ENCODE assay signal across 11 mouse cellular contexts in genomic region chr1:187836876-187837275, GRCm38 (mm10).
DNase-seq lines count a peak whose midpoint lies in the region; ATAC-seq and TF ChIP-seq lines count a peak whose summit lies in the region.
"Had no signal": no experiment of that assay in that cellular context is flagged by ENCODE, and none has a peak within 500 bp of the region (broad histone marks: within the 10 kb centered on the region; RNA-seq: fewer than 3 reads in every experiment).

No protein-coding gene starts in this region.

- no peaks in the 10 kb centered on the region for H3K36me3 ChIP-seq in lung, embryonic 14.5 days (ENCODE audit: insufficient read depth)
- no peaks in the 10 kb centered on the region for H3K36me3 ChIP-seq in heart, embryonic 14.5 days (ENCODE audit: control insufficient read depth, insufficient read depth, low read length)
- H3K36me3 ChIP-seq: neural tube, embryonic 12.5 days had no signal

- H3K4me2 ChIP-seq in lung, embryonic 14.5 days, result no peak overlapping the region
- H3K4me2 ChIP-seq in heart, embryonic 14.5 days (ENCODE audit: low read length), result peak overlapping the region; percentile 47
- H3K4me2 ChIP-seq: neural tube, embryonic 12.5 days had no signal

- no peak overlapping the region for H3K4me3 ChIP-seq in lung, embryonic 14.5 days (ENCODE audit: low read depth, low read length)
- no peak overlapping the region for H3K4me3 ChIP-seq in heart, embryonic 14.5 days (ENCODE audit: control insufficient read depth in 1 of 2, insufficient read depth in 1 of 2, low read depth in 1 of 2, low read length in 2 of 2)
- H3K4me3 ChIP-seq: neural tube, embryonic 12.5 days had no signal

- TF ChIP-seq CTCF in lung, embryonic 14.5 days (IDR thresholded peaks at IDR 0.05; ENCODE audit: low read depth), result no peak

- H3K27me3 ChIP-seq in lung, embryonic 14.5 days (ENCODE audit: insufficient read depth, low read length), result no peaks in the 10 kb centered on the region
- H3K27me3 ChIP-seq in heart, embryonic 14.5 days (ENCODE audit: control insufficient read depth, insufficient read depth, low read length), result no peaks in the 10 kb centered on the region
- H3K27me3 ChIP-seq: neural tube, embryonic 12.5 days had no signal

- H3K4me1 ChIP-seq in lung, embryonic 14.5 days (ENCODE audit: insufficient read depth), result no peaks in the 10 kb centered on the region
- H3K4me1 ChIP-seq in heart, embryonic 14.5 days (ENCODE audit: control insufficient read depth in 2 of 2, insufficient read depth in 2 of 2, low read length in 2 of 2), result peaks cover 11 to 27% of the 10 kb centered on the region in 2 experiments
- H3K4me1 ChIP-seq: neural tube, embryonic 12.5 days had no signal

- H3K9ac ChIP-seq in lung, embryonic 14.5 days, result no peak overlapping the region
- H3K9ac ChIP-seq in heart, embryonic 14.5 days (ENCODE audit: low read length), result peak overlapping the region; percentile 67; the same call in 1 of the 2 replicates
- H3K9ac ChIP-seq: neural tube, embryonic 12.5 days had no signal

- 35% methylated on average over 7 of the region's 7 CpGs for WGBS in lung, embryonic 14.5 days
- WGBS in heart, embryonic 14.5 days, result 1% methylated on average over 7 of the region's 7 CpGs

- ATAC-seq in lung, embryonic 14.5 days (ENCODE audit: insufficient read depth), result no peak
- peak; percentile 86 for ATAC-seq in heart, embryonic 14.5 days (ENCODE audit: insufficient number of reproducible peaks, insufficient read depth, low FRiP score, low read depth)
- no peak for ATAC-seq in activated CD4-positive, CD25-positive, alpha-beta regulatory T cell, adult 4 months

- intact Hi-C loops in gastrocnemius, postnatal 14 days (cut with DNase I; ENCODE audit: low total_unique reads), result no loop called here

- H3K27ac ChIP-seq in lung, embryonic 14.5 days (ENCODE audit: low read depth), result no peak overlapping the region
- H3K27ac ChIP-seq in heart, embryonic 14.5 days (replicated peaks in 1 of 2; ENCODE audit: control insufficient read depth in 1 of 2, insufficient read depth in 1 of 2, low read depth in 2 of 2, low read length in 2 of 2), result peak overlapping the region; percentile 98 to 99
- H3K27ac ChIP-seq: neural tube, embryonic 12.5 days had no signal

- H3K9me3 ChIP-seq in lung, embryonic 14.5 days (ENCODE audit: low read depth, low read length), result no peaks in the 10 kb centered on the region; the same call in 1 of the 2 replicates
- peaks cover 3% of the 10 kb centered on the region; the same call in 1 of the 2 replicates for H3K9me3 ChIP-seq in heart, embryonic 14.5 days (ENCODE audit: control insufficient read depth, low read length)
- H3K9me3 ChIP-seq: neural tube, embryonic 12.5 days had no signal

- DNase-seq in lung, embryonic 14.5 days, result peak; percentile 19
- no peak for DNase-seq in lung, postnatal 10 days
- peak; percentile 10 for DNase-seq in gastrocnemius, postnatal 14 days
- DNase-seq in retina, embryonic 14.5 days (ENCODE audit: low spot score), result peak; percentile 25
- no peak for DNase-seq in cerebellum, postnatal 36 days
- DNase-seq: kidney, adult 8-10 months; liver; lung, postnatal 36 days had no signal

Comparison
In these comparisons a context has a peak if more than half of its experiments do, and no peak if none do; other contexts are left out.
1. DNase-seq: peak in lung, embryonic 14.5 days (single experiment), gastrocnemius, postnatal 14 days (single experiment) and retina, embryonic 14.5 days (single experiment); none in lung, postnatal 10 days (single experiment) and cerebellum, postnatal 36 days (0 of 2).